Mouse (Mus musculus): Measurements from ENCODE around the gene Slc39a5. TPM values are rescaled to one million over a fixed set of nuclear protein-coding genes. Genes with fewer than 3 reads are reported as not detected.
A peak's percentile ranks its signal among the peaks of the same experiment; 100 is the strongest.

Slc39a5 gene
- total RNA-seq, 2 experiments from 2014 or later = 0.29 TPM; not detected in 1

DNA sequence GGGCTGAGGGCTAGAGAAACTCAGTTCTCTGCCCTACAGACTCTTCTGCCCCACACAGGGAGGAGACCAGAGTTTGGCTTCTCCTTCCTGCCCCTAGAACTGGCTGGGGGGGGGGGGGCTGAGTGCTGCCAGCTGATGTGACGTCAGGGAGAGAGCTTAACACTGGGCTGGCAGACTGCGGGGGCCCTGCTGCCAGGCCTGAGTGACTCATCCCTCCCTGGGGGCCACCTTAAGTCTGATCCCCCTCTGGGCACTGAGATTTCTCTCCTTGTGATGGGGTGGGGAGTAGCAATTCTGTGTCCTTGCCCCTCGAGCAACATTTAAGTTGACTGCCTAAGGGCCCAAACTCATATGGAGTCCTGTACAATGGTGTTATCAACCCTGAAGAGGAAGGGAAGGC, 22.6 kb downstream of the Slc39a5 start:
- no peak for TF ChIP-seq CTCF (conservative IDR thresholded peaks at IDR 0.05)
- H3K27ac ChIP-seq = peak overlapping the region; percentile 99
- H3K4me3 ChIP-seq = peak overlapping the region; percentile 83
- no peak for DNase-seq (ENCODE audit: low spot score in 2 of 2)

DNA sequence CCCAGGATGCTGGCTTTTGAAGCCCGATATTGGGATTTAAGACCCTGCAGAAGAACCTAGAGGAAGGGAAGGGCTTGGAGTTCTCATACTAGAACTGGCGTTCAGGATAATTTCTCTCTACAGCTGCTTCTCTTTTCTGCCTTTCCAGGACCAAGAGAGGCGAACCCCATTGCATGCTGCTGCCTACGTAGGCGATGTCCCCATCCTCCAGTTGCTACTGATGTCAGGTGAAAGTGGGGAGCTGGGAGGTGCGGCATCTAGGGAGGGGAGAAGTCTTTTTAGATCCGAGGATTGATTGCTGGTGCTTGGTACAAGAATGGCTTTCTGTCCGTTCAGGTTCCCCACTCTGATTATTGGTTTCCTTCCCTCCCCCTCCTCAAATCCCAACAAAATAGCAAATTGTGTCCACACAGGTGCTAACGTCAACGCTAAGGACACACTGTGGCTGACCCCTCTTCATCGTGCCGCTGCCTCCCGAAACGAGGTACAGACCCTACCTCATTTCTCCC, 23.0 kb downstream of the Slc39a5 start:
- Histone ChIP-seq H3K27ac (peak overlapping the region; percentile 99), H3K4me3 (peak overlapping the region; percentile 83)
- no peak for TF ChIP-seq CTCF (conservative IDR thresholded peaks at IDR 0.05)
- DNase-seq (ENCODE audit: low spot score in 2 of 2) = no peak

DNA sequence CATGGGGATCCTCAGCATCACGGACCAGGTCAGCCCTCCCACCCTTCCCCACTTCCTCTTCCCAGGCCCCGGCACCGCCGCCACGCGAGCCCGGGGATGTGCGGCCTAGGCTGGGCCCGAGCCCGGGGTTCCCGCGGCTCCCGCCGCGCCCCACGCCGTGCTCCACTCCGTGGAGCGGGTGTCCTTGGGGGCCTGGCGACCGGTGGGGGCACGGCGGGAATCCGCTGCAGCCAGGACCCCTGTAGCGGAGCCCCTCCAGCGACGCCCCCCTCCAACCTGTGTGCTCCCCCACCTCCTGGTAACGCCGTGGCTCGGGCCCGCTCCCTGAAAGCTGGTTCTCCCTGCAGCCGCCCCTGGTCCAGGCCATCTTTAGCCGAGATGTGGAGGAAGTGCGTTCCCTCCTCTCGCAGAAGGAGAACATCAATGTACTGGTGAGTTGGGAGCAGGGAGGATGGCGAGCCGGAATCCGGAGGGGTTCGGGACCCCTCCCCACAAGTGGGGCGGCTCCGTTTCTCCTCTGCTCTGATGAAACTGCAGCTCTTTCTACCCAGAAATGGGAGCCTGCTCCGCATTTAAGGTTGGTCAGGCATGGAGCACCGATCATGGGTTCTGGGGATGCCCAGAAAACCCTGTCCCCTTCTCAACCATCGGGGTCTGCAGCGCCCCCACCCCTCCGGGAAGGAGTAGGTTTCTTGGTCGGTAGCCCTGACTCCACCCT, 23.6 kb downstream of the Slc39a5 start:
- TF ChIP-seq CTCF (conservative IDR thresholded peaks at IDR 0.05) = 0 out of 2 replicates have a peak, but pooled peaks have one; percentile 5
- peak in 1 of 2 experiments; percentile 44 for DNase-seq (ENCODE audit: low spot score in 2 of 2)
- Histone ChIP-seq H3K27ac (peak overlapping the region; percentile 99), H3K4me3 (peak overlapping the region; percentile 83)

DNA sequence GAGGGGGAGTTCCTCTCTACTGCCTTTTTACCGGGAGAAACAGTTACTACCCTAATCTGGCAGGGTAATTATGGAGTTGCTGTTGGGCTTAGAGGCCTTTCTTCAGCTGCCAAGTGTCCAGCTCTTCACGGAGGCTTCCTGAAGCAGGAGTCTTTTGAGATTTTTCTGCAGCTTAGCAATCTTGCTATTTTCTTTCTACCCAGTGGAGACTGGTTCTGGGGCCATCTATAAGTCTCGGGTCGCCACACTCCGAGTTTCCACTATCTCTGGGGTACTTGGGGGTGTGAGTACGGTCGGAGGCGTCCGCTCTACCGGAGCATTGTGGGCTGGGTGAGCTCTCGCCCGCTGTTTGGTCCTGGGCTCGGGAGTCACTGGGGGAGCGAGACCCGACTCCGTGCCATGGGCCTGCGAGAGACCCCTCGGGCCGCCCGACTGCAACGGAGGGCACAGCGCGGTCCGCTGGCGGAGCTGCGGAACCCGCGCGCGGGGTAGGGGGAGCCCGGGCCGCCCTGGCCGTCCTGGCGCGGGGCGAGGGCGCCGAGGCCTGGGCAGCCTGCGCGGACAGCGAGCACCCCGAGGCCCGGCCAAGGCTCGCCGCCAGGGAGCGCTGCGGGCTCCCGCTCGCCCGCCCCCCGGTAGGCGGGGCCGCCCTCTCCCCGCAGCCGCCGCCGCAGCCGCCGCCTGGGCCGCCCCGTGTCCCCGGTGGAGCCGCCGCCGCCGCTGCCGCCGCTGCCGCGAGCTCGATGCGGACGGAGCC, 24.4 kb downstream of the Slc39a5 start, which contains the start of gene Ankrd52:
TSS of gene Ankrd52 (plus strand) at position 661 of the 757 bp plus-strand sequence.
- peak; percentile 63 to 85 for DNase-seq (ENCODE audit: low spot score in 2 of 2)
- H3K4me3 ChIP-seq = peak within 1 kb of the TSS; percentile 83
- peak; percentile 57 for TF ChIP-seq CTCF (conservative IDR thresholded peaks at IDR 0.05)
- peak within 1 kb of the TSS; percentile 99 for H3K27ac ChIP-seq

DNA sequence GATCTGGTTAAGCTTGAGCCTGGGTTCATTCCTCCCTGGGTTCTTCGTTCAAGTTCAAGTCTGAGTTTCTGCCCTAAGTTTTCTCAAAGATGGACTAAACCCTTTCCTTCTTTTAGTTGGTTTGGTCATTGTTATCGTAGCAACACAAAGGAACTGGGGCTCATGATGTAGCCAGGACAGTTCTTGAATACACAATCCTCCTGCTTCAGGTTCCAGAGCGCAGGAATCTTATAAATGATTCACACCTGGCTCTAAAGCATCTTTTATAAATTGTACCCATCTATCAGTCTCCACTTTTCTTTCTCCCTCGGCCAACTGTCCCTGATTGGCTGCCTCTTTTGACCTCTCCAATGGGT, 25.0 kb downstream of the Slc39a5 start:
- TF ChIP-seq CTCF (conservative IDR thresholded peaks at IDR 0.05) = no peak
- Histone ChIP-seq H3K27ac (peak overlapping the region; percentile 99), H3K4me3 (peak overlapping the region; percentile 70)
- DNase-seq (ENCODE audit: low spot score in 2 of 2) = no peak

DNA sequence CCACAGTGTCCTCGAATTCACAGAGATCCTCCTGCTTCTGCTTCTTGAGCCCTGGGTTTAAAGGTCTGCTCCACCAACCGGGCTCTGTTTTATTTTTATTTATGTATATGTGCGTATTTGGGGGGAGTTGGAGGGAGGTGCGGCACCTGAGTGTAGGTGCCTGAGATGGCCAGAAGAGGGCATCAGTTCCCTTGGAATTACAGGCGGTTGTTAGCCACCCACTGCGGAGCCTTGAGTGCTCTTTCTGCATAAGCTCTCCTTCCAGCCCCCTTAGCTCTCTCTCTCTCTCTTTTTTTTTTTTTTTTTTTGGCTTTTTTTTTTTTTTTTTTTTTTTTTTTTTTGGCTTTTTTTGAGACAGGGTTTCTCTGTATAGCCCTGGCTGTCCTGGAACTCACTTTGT, 26.6 kb downstream of the Slc39a5 start:
- no peak overlapping the region for H3K4me3 ChIP-seq
- no peak for DNase-seq (ENCODE audit: low spot score in 2 of 2)
- H3K27ac ChIP-seq = no peak overlapping the region
- peak; percentile 58 for TF ChIP-seq CTCF (conservative IDR thresholded peaks at IDR 0.05)

DNA sequence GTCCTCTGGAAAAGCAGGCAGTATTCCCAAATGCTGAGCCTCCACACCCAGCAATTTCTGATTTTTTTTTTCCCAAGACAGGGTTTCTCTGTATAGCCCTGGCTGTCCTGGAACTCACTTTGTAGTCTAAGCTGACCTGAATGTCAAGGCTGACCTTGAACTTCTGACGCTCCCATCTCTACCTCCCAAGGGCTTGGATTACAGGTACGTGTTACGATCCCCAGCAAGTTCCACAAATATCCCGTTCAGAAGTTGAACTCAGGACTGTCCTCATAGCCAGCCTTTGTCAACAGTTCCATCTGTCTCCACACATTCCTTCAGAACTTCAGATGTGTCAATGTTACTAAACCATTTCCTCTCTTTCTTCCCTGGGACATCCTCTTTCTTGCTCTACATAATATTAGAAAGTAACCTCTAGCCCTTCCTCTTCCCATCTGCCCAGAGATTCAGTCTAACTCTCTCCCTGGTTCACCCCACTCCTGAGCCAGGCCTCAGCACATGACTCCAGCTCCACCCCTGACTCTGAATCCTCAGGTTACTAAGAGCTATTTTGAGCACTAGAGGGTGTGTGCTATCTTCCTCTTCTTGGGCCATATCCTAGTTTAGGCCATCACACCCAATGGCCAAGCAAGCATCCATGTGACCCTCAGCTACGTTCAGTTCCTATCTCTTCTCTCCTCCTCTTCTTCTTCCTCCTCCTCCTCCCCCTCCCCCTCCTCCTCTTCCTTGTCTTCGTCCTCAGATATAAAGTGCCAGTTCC, 27.9 kb downstream of the Slc39a5 start:
- TF ChIP-seq CTCF (conservative IDR thresholded peaks at IDR 0.05) = no peak
- H3K27ac ChIP-seq = no peak overlapping the region
- no peak for DNase-seq (ENCODE audit: low spot score in 2 of 2)
- no peak overlapping the region for H3K4me3 ChIP-seq

DNA sequence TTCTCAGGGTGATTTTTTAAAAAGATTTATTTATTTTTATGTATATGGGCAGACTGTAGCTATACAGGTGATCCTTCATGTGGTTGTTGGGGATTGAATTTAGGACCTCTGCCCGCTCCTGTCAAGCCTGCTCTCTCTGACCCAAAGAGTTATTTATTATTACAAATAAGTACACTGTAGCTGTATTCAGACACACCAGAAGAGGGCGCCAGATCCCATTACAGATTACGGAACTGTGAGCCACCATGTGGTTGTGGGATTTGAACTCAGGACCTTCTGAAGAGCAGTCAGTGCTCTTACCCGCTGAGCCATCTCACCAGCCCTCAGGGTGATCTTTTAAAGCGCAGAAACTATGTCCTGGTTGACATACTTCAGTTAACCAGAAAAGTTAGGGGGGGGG, 28.9 kb downstream of the Slc39a5 start:
- no peak overlapping the region for H3K4me3 ChIP-seq
- peak; percentile 59 for TF ChIP-seq CTCF (conservative IDR thresholded peaks at IDR 0.05)
- no peak for DNase-seq (ENCODE audit: low spot score in 2 of 2)
- no peak overlapping the region for H3K27ac ChIP-seq

DNA sequence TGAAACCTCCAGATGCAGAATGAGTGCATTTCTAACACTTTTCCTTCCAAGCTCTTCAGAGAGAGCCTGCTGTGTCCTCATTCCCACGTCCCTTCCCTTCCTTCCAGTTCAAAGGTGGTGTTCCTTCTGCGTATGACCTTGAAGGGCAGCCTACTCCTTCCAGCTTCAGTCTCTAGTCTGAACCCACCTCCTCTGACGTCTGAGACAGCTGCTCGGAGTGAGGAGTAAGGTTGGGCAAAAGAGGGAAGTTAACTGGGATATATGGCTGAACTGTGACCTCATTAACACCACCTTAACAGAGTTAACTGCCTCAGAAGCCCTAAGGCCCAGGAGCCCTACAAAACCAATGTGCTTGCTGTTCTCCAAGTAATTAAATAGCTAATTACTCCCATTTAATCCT, 30.4 kb downstream of the Slc39a5 start:
- no peak overlapping the region for H3K27ac ChIP-seq
- no peak for DNase-seq (ENCODE audit: low spot score in 2 of 2)
- TF ChIP-seq CTCF (conservative IDR thresholded peaks at IDR 0.05) = no peak

DNA sequence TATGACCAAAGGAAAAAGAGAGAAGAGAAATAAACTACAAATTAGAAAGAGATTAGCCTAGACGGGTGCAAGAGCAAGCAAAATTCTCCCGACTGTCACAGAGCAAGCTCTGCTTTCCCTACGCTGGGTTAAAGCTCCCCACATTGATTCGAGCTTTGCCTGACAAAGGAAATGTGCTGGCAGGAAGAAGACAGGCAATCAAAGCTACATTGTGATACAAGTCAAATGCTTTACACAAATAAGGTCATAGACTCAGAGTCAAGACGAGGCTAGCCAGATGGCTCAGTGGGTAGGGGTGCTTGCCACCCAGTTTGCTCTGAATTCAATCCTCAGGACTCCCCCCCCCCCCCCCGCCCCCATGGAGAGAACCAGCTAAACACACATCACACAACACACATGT, 31.0 kb downstream of the Slc39a5 start:
- Histone ChIP-seq H3K27ac (peak overlapping the region; percentile 92; the same call in 1 of the 2 replicates), H3K4me3 (no peak overlapping the region)
- TF ChIP-seq CTCF (conservative IDR thresholded peaks at IDR 0.05) = no peak
- DNase-seq (ENCODE audit: low spot score in 2 of 2) = no peak

More for the DNA sequence above, 30.4 kb downstream of the Slc39a5 start:
- no peak overlapping the region for H3K4me3 ChIP-seq

DNA sequence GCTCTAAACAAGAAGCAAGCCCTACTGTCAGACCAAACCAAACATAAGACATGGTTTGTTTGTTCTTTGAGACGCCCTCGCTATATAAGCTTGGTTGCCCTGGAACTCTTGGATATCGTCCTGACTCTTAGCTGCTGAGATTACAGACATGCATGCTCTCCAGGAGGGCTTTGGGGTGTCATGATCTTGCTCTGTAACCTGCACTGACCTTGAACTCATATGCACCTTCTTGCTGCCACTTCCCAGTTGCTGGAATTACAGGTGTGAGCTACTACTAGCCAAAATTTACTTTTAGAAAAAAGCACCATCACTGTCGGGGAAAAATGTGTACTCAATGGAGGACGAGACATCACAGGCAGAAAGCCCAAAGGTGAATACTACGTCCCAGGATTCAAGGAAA, 31.4 kb downstream of the Slc39a5 start:
- Histone ChIP-seq H3K4me3 (peak overlapping the region; percentile 81), H3K27ac (peak overlapping the region; percentile 92)
- DNase-seq (ENCODE audit: low spot score in 2 of 2) = no peak
- no peak for TF ChIP-seq CTCF (conservative IDR thresholded peaks at IDR 0.05)

DNA sequence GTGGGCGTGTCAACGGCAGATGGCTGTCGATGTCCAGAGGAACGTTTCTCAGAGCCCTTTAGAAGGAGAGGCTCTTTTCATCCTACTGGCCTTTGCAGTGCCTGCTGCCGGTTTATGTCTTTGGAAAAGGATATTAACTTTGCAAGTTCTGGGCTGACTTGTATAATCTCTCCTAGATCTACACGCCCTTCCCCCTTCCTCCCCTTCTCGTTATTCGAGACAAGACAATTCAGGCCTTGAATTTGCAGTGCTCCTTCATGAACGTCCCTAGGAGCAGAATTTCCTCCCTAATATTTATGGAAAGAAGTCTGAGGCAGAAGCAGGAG, 31.8 kb downstream of the Slc39a5 start:
- Histone ChIP-seq H3K4me3 (peak overlapping the region; percentile 81), H3K27ac (peak overlapping the region; percentile 92)
- 0 out of 2 replicates have a peak, but pooled peaks have one; percentile 9 for TF ChIP-seq CTCF (conservative IDR thresholded peaks at IDR 0.05)
- DNase-seq (ENCODE audit: low spot score in 2 of 2) = no peak
